Mouse (Mus musculus): ENCODE measurements at regions not wholly inside any gene's neighbourhood (a gene's known extent, or its start where the extent isn't known, plus 50 kb on each side); places are given as distances from the start of the nearest gene placed in this dataset.

DNA sequence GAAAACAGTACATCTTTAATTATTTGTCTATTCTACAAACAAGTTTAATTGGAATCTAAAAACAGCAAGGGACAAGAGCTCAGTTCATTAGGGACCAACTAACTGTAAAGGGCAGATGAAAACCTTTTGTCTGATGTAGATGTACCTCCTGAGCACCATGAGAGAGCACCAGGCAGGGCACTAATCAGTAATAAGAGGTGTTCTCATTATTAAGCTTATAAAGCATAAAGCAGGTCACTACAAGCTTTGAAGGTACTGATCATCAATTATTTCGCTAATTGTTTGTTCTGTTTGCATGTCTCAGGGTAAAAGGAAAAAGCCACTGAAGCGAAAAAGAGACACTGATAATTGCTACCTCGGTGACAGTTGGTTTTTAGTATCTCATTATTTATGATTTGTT, 202.7 kb upstream of the Prkd1 start:
- Histone ChIP-seq H3K27me3 (ENCODE audit: control insufficient read depth, insufficient read depth, low read length) (no peaks in the 10 kb centered on the region), H3K9me3 (ENCODE audit: control insufficient read depth, low read length) (no peaks in the 10 kb centered on the region), H3K4me1 (ENCODE audit: control insufficient read depth, insufficient read depth, low read length) (no peaks in the 10 kb centered on the region), H3K4me2 (ENCODE audit: low read depth, severe bottlenecking) (no peak overlapping the region), H3K9ac (ENCODE audit: low read length) (no peak overlapping the region), H3K27ac (replicated peaks; ENCODE audit: low read depth, low read length) (no peak overlapping the region), H3K4me3 (ENCODE audit: low read depth, low read length) (no peak overlapping the region), H3K36me3 (ENCODE audit: control insufficient read depth, insufficient read depth, low read length) (no peaks in the 10 kb centered on the region)
- no peak for ATAC-seq (ENCODE audit: insufficient number of reproducible peaks, low FRiP score, low TSS enrichment, low read depth)
- 74% methylated on average over 3 of the region's 3 CpGs for WGBS
- DNase-seq (ENCODE audit: low spot score): no peak

DNA sequence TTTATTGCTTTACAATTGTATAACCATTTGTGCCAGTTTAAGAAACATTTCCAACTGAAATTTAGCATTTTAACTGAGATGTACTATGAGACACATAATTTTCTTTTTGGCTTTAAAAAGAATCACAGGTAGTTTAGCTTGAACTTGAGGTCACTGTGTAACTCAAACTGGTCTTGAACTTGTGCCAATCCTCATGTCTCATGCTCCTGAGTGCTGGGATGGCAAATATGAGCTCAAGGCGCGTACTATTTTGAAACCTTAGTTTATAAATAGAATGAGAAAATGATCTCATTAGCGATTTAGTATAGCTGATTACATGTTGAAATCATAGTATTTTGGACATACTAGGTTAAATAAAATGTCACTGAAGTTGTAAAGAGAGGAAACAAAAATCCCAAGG, 199.1 kb upstream of the Prkd1 start:
- no peak overlapping the region for H3K4me2 ChIP-seq (ENCODE audit: low read depth, severe bottlenecking)
- H3K27me3 ChIP-seq (ENCODE audit: control insufficient read depth, insufficient read depth, low read length): no peaks in the 10 kb centered on the region
- DNase-seq (ENCODE audit: low spot score) (no peak), ATAC-seq (ENCODE audit: insufficient number of reproducible peaks, low FRiP score, low TSS enrichment, low read depth) (no peak)
- no peaks in the 10 kb centered on the region for H3K9me3 ChIP-seq (ENCODE audit: control insufficient read depth, low read length)
- no peaks in the 10 kb centered on the region for H3K4me1 ChIP-seq (ENCODE audit: control insufficient read depth, insufficient read depth, low read length)
- no peaks in the 10 kb centered on the region for H3K36me3 ChIP-seq (ENCODE audit: control insufficient read depth, insufficient read depth, low read length)
- 81% methylated on average over 3 of the region's 3 CpGs for WGBS
- no peak overlapping the region for H3K27ac ChIP-seq (replicated peaks; ENCODE audit: low read depth, low read length)
- H3K9ac ChIP-seq (ENCODE audit: low read length): no peak overlapping the region
- H3K4me3 ChIP-seq (ENCODE audit: low read depth, low read length): no peak overlapping the region

DNA sequence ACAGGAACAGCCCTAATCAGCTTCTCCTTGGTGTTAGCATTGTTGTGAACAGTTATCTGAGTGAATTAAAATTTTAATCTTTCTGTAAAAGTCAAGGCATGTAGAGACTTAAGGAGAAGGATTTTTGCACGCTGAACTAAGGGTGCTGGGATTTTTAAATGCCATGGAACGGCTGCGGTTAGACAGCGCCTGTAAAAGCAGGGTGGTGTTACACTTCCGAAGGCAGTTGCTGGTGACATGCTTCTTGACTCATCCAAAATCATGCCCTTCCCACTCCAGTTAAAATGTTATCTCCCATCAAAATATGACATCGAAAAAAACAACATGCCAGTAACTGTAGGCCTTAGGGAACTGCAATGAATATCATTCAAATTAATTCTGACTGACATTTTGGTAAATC, 193.8 kb upstream of the Prkd1 start:
- ATAC-seq (ENCODE audit: insufficient number of reproducible peaks, low FRiP score, low TSS enrichment, low read depth): no peak

DNA sequence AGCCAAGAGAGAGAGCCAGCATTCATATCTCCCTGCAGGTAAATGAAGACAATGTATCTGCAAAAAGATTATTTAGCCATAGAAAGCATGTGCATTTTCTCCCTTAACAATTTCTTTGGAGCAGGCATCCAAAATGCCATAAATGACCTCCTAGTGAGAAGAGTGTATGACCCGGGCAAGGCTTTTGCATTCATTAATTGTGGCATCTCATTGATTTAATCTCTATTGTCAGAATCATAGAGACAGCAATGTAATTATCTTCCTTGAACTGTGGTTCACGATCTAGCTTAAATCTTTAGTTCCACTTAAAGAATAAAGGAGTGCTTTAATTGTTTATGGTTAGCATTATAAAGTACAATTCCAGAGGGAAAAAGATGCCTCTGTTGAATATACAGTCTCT, 190.5 kb upstream of the Prkd1 start:
- Histone ChIP-seq H3K4me3 (ENCODE audit: low read depth, low read length) (no peak overlapping the region), H3K36me3 (ENCODE audit: control insufficient read depth, insufficient read depth, low read length) (no peaks in the 10 kb centered on the region), H3K4me2 (ENCODE audit: low read depth, severe bottlenecking) (no peak overlapping the region), H3K27ac (replicated peaks; ENCODE audit: low read depth, low read length) (no peak overlapping the region), H3K27me3 (ENCODE audit: control insufficient read depth, insufficient read depth, low read length) (no peaks in the 10 kb centered on the region), H3K4me1 (ENCODE audit: control insufficient read depth, insufficient read depth, low read length) (no peaks in the 10 kb centered on the region), H3K9me3 (ENCODE audit: control insufficient read depth, low read length) (no peaks in the 10 kb centered on the region), H3K9ac (ENCODE audit: low read length) (no peak overlapping the region)
- DNase-seq (ENCODE audit: low spot score) (no peak), ATAC-seq (ENCODE audit: insufficient number of reproducible peaks, low FRiP score, low TSS enrichment, low read depth) (no peak)
- 79% methylated on average over 2 of the region's 2 CpGs for WGBS

More for the DNA sequence above, 193.8 kb upstream of the Prkd1 start:
- H3K4me2 ChIP-seq (ENCODE audit: low read depth, severe bottlenecking): no peak overlapping the region
- no peak overlapping the region for H3K27ac ChIP-seq (replicated peaks; ENCODE audit: low read depth, low read length)
- no peak overlapping the region for H3K9ac ChIP-seq (ENCODE audit: low read length)
- no peak overlapping the region for H3K4me3 ChIP-seq (ENCODE audit: low read depth, low read length)
- H3K36me3 ChIP-seq (ENCODE audit: control insufficient read depth, insufficient read depth, low read length): no peaks in the 10 kb centered on the region
- no peak for DNase-seq (ENCODE audit: low spot score)
- no peaks in the 10 kb centered on the region for H3K4me1 ChIP-seq (ENCODE audit: control insufficient read depth, insufficient read depth, low read length)
- H3K9me3 ChIP-seq (ENCODE audit: control insufficient read depth, low read length): no peaks in the 10 kb centered on the region
- H3K27me3 ChIP-seq (ENCODE audit: control insufficient read depth, insufficient read depth, low read length): no peaks in the 10 kb centered on the region
- 93% methylated on average over 6 of the region's 6 CpGs for WGBS

DNA sequence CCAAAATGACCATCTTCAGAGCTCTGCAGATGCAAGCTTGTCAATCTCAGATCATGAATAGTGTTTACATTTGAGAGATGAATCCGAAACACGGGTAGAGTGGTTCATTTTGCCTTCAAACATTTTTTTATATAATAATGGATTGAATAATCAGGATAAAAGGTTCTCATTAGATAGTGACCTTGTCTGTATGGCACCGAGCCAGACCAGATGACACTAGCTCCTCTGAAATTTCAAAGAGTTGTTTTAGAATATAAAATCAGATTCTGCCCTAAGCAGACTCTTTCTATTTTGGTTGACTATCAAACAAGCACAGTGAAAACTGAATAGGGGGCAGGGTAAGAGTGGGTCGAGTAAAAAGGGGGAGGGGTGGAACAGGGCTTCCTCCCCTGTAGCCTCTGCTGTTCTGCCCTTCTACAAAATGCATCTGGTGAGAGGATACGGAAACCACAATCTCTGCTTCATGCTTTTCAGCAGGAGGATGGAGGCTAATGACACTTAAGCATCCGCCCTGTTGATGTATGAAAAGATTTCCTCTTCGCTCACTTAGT, 159.9 kb upstream of the Prkd1 start:
- Histone ChIP-seq H3K27me3 (ENCODE audit: control insufficient read depth, insufficient read depth, low read length) (no peaks in the 10 kb centered on the region), H3K4me2 (ENCODE audit: low read depth, severe bottlenecking) (no peak overlapping the region), H3K9me3 (ENCODE audit: control insufficient read depth, low read length) (no peaks in the 10 kb centered on the region), H3K4me3 (ENCODE audit: low read depth, low read length) (no peak overlapping the region), H3K4me1 (ENCODE audit: control insufficient read depth, insufficient read depth, low read length) (no peaks in the 10 kb centered on the region), H3K36me3 (ENCODE audit: control insufficient read depth, insufficient read depth, low read length) (no peaks in the 10 kb centered on the region), H3K9ac (ENCODE audit: low read length) (no peak overlapping the region), H3K27ac (replicated peaks; ENCODE audit: low read depth, low read length) (no peak overlapping the region)
- ATAC-seq (ENCODE audit: insufficient number of reproducible peaks, low FRiP score, low TSS enrichment, low read depth) (no peak), DNase-seq (ENCODE audit: low spot score) (no peak)
- WGBS: 76% methylated on average over 7 of the region's 7 CpGs

DNA sequence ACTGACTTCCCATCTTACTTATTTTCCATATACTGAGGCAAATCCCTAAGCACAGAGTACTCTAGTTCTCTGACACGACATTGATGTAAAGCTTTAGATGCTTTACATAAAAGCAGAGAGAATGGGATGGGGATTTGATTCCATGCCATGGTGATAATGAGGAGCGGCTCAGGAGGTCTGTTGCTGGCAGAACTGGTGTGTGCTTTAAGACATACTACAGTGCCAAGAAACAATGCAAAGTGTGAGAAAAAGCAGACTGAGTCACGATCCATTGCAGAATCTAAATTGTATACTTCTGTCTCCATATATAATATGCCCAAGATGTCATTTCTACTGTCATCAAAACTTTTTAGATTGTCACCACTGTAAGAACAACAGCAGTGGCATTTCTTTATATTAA, 155.5 kb upstream of the Prkd1 start:
- no peaks in the 10 kb centered on the region for H3K36me3 ChIP-seq (ENCODE audit: control insufficient read depth, insufficient read depth, low read length)
- H3K9me3 ChIP-seq (ENCODE audit: control insufficient read depth, low read length): no peaks in the 10 kb centered on the region
- ATAC-seq (ENCODE audit: insufficient number of reproducible peaks, low FRiP score, low TSS enrichment, low read depth) (no peak), DNase-seq (ENCODE audit: low spot score) (no peak)
- H3K9ac ChIP-seq (ENCODE audit: low read length): no peak overlapping the region
- H3K4me3 ChIP-seq (ENCODE audit: low read depth, low read length): no peak overlapping the region
- no peak overlapping the region for H3K27ac ChIP-seq (replicated peaks; ENCODE audit: low read depth, low read length)
- no peaks in the 10 kb centered on the region for H3K4me1 ChIP-seq (ENCODE audit: control insufficient read depth, insufficient read depth, low read length)
- H3K27me3 ChIP-seq (ENCODE audit: control insufficient read depth, insufficient read depth, low read length): no peaks in the 10 kb centered on the region
- WGBS: 69% methylated on average over 3 of the region's 3 CpGs
- no peak overlapping the region for H3K4me2 ChIP-seq (ENCODE audit: low read depth, severe bottlenecking)

DNA sequence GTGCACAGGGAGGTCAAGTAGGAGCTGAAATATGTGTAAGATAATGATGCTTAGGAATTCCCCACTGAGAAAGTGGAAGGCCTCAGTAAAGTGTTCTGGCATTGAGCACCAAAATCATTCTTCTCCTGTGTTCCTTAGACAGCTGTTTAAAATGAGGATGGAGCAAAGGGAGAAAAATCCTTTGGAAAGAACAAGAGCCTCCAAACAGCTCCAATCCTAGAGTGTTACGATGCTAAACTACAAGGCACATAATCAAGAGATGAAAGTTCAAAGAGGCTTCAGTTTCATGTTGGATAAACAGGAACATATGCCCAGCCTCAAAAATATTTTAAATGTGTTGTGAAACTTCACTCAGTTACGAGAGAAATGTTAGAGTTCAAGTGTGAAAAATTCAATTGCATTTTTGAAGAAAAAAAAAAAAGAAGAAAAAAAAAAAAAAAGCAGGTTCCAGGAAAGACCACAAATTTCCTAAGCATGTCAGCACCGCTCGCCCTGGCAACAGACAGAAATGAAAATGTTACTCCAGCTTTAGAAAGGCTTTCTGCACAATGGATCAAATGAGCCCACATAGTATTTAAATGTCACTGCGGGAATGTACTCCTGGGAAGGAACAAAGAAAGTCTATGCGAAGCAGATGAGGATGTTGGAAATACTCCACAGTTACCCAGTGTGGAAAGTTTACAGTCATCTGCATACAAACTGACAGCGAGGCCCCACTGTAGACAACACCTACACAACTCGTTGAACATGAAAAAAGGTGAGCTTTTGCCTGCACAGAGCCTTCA, 116.5 kb upstream of the Prkd1 start:
- Histone ChIP-seq H3K4me2 (ENCODE audit: low read depth, severe bottlenecking) (no peak overlapping the region), H3K4me1 (ENCODE audit: control insufficient read depth, insufficient read depth, low read length) (no peaks in the 10 kb centered on the region), H3K9ac (ENCODE audit: low read length) (no peak overlapping the region), H3K27ac (replicated peaks; ENCODE audit: low read depth, low read length) (no peak overlapping the region), H3K27me3 (ENCODE audit: control insufficient read depth, insufficient read depth, low read length) (no peaks in the 10 kb centered on the region), H3K9me3 (ENCODE audit: control insufficient read depth, low read length) (no peaks in the 10 kb centered on the region), H3K36me3 (ENCODE audit: control insufficient read depth, insufficient read depth, low read length) (no peaks in the 10 kb centered on the region), H3K4me3 (ENCODE audit: low read depth, low read length) (no peak overlapping the region)
- no peak for DNase-seq (ENCODE audit: low spot score)
- ATAC-seq (ENCODE audit: insufficient number of reproducible peaks, low FRiP score, low TSS enrichment, low read depth): no peak
- WGBS: 62% methylated on average over 8 of the region's 8 CpGs

DNA sequence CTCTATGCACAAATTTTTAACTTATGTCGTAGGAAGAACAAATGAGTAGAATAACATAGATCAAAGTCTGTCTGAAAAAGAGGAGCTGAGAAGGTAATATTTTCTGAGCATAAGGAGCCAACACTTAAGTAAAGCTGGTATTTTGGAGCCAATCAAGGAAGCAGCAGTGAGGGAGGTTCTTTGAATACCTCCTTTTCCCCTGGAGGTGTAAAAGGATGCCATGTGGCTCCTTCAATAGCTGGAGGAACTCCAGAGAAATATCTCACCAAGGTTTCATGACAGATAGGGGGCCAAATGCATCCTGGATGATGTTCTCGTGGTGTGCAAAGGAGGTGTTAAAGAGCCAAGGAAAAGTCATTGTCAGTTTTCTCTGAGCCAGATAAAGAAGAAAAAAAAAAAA, 115.6 kb upstream of the Prkd1 start:
- ATAC-seq (ENCODE audit: insufficient number of reproducible peaks, low FRiP score, low TSS enrichment, low read depth): no peak
- DNase-seq (ENCODE audit: low spot score): no peak
- no peaks in the 10 kb centered on the region for H3K36me3 ChIP-seq (ENCODE audit: control insufficient read depth, insufficient read depth, low read length)
- no peaks in the 10 kb centered on the region for H3K9me3 ChIP-seq (ENCODE audit: control insufficient read depth, low read length)
- H3K27ac ChIP-seq (replicated peaks; ENCODE audit: low read depth, low read length): no peak overlapping the region
- WGBS: 52% methylated on average over 2 of the region's 2 CpGs
- no peaks in the 10 kb centered on the region for H3K4me1 ChIP-seq (ENCODE audit: control insufficient read depth, insufficient read depth, low read length)
- H3K4me3 ChIP-seq (ENCODE audit: low read depth, low read length): no peak overlapping the region
- no peak overlapping the region for H3K4me2 ChIP-seq (ENCODE audit: low read depth, severe bottlenecking)
- no peaks in the 10 kb centered on the region for H3K27me3 ChIP-seq (ENCODE audit: control insufficient read depth, insufficient read depth, low read length)
- no peak overlapping the region for H3K9ac ChIP-seq (ENCODE audit: low read length)

DNA sequence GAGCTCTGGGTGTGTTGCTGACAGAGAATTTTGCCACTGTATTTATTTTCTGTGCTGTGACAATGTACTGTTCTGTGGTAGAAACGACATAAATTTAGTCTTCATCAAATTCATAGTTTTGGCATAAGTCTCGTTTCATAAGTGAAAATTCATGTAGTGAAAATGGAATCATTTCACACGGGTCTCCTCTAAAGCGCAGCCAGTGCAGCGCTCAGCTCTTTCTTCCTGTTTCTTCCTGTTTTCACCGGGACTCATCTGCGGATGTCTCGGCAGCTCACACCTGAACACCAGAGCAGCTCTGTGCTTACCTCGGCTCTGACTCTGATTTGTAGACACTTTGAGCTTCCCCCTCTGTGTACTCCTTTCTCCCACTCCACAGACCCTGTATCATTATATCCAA, 85.2 kb upstream of the Prkd1 start:
- Histone ChIP-seq H3K4me1 (ENCODE audit: control insufficient read depth, insufficient read depth, low read length) (no peaks in the 10 kb centered on the region), H3K9ac (ENCODE audit: low read length) (no peak overlapping the region), H3K27ac (replicated peaks; ENCODE audit: low read depth, low read length) (no peak overlapping the region), H3K4me2 (ENCODE audit: low read depth, severe bottlenecking) (no peak overlapping the region), H3K36me3 (ENCODE audit: control insufficient read depth, insufficient read depth, low read length) (no peaks in the 10 kb centered on the region), H3K4me3 (ENCODE audit: low read depth, low read length) (no peak overlapping the region), H3K27me3 (ENCODE audit: control insufficient read depth, insufficient read depth, low read length) (no peaks in the 10 kb centered on the region), H3K9me3 (ENCODE audit: control insufficient read depth, low read length) (no peaks in the 10 kb centered on the region)
- WGBS: 85% methylated on average over 9 of the region's 9 CpGs
- ATAC-seq (ENCODE audit: insufficient number of reproducible peaks, low FRiP score, low TSS enrichment, low read depth): no peak
- DNase-seq (ENCODE audit: low spot score): no peak

All from limb, embryonic 11.5 days (tissue).